Mouse (Mus musculus): ENCODE results near the gene Appl1.

- TF ChIP-seq CTCF (conservative IDR thresholded peaks at IDR 0.05; ENCODE audit: low read length) = no peak; the same call in 1 of the 2 replicates
- no peak for TF ChIP-seq NANOG (IDR thresholded peaks at IDR 0.05; ENCODE audit: borderline replicate concordance, low read length)
- no peak for TF ChIP-seq POU5F1 (IDR thresholded peaks at IDR 0.05; ENCODE audit: borderline replicate concordance, low read length)
Observed at GRCm38 (mm10) chr14:27011561-27011960, 40.5 kb upstream of the Appl1 start.

All from E14TG2a.4 (cell line).